Mouse (Mus musculus) right cerebral cortex, adult 18-20 months (tissue): ENCODE measurements around the gene Ctf1.

ENCODE experiments used
- DNase-seq: peaks from one replicate; pipeline ENCODE4 v3.0.0; 2022; ENCODE audit warnings: mixed read lengths

The Ctf1 gene

DNA sequence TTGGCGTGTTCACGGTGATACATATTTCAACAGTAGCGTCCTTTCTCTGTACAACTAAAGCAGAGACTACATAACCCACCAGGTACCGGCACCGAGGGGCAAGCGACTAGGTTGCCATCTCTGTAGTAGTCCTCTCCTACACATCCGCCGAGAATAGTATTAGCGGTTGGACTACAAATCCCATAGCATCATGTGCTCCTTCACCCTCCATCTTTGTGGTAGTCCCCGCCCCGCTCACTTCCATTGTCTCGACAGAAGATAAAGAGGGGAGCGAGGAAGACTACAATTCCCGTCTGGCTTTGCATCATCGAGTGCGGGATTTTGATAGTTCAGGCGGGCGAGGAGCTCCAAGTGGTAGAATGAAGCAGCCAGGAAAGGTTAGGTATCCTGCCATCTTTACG is 32.7 kb downstream of the Ctf1 start:
- DNase-seq = peak; percentile 97

DNA sequence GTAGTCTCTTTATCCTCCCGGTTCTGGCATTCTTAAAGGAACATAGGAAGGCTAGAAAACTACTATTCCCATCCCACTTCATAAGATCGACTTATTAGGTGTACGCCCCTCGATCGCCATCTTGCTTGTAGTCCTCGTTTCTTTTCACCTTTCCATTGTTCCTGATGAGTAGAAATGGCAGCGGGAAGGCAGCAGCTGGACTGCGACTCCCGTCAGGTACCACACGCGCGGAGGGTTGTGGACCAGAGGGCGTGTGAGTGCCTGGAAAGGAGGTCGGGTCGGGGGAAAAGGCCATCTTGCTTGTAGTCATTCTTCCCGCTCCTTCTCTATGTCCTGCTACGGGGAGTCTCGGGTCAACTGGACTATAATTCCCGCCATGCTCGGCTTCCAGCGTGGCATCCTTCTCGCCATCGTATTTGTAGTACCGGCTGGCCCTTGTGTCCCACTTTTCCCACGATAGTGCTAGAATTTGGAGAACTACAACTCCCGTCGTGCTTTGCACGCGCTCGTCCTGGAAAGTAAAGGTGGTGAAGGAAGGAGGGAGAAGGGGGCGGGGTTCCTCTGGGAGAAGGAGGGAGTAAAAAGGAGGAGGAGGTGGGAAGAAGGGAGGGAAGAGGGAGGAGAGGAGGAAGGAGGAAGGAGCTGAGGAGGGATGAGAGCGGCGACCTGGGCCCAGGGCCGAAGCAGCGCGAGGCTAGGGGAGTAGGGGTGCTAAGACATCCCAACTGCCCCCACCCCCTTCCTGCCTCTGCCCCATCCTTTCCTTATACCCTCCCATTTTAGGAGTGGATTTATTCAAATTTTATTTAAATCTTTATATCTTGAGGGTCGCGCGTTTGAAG is 33.3 kb downstream of the Ctf1 start:
- DNase-seq = peak; percentile 99

DNA sequence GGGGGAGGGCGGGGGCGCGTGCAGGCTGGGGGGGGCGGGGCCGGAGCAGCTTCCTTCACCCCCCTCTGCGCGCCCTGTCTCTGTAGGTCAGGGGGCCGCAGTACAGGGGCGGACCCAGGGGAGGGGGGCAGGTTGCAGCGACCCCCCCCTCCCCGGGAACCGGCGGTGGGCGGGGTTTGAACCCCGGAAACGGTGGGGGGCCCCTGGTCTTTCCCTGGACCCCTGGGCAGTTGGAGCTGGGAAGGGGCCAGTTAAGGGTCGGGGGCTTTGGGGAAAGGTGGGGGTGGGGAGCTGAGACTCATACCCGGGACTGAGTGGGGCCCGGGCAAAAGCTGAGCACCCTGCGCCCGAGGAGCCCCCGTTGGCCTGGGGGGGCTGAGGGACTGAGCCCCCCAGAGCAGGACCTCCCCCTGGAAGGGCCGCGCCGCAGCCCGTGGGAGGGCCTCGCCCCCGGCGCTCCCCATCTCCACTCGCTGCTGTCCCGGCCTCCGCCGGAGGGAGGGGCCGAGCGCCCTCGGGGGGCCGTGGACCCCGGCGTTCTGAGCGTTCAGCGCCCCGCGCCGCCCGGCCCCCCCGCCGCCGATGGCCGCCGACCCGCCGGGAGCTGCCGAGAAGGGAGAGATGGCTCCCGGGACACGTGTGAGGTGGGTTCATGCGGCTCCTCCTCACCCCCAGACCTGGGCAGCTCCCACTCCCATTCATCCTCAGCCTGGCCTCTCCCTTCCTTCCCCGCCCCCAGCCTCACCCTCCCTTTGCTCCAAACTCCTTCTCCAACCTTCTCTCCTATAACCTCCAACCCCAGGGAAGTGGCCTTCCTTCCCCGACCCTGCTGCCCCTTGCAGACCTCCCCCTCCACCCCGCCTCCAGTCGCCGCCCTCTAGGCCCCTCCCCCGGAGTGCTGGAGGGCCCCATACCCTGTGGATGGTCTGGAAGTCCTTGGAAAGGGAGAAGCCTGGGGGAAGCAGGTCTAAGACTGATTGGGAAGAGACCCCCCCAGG is 34.3 kb downstream of the Ctf1 start:
- peak; percentile 31 for DNase-seq

DNA sequence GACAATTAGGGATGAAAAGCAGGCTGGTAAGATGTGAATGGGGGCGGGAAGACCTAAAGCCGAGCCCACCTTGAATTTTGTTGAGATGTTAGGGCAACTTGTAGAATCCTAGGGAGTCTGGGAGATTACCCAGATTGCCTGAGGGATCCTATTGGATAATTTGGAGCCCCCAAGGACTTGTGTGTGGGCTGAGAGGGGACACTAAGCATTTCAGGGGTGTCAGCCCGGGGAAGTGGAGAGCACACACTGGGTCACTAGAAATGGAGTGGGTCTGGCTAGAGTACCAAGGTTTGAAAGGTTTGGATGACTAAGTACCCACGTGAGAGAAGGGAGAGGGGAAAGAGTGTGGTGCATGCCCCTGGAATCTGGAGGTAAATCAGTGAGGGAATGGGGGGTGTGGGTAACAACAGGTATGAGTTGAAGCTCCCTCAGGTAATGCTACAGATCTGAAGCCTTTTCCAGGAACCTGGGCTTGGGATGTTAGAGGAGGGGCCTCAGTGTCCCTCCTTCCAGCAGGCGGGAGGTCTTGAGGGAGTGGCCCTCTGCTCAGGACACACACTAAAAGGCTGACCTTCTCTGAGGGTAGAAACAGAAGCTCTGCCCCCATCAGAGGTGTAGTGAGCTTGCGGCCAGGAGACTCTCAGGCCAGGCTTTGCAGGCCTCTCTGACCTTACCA is 35.2 kb downstream of the Ctf1 start:
- no peak for DNase-seq

DNA sequence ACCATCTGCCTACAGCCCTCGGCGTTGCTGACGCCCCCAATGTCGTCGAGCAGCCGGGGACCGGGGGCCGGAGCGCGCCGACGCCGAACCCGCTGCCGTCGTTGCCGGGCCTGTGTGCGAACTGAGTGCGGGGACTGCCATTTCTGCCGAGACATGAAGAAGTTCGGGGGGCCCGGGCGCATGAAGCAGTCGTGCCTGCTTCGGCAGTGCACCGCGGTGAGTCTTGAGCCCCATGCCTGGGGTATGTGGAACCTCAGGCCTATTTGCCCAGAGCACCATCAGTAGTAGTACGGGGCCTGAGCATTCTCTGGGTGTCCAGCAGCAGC is 35.7 kb downstream of the Ctf1 start:
- DNase-seq = no peak

DNA sequence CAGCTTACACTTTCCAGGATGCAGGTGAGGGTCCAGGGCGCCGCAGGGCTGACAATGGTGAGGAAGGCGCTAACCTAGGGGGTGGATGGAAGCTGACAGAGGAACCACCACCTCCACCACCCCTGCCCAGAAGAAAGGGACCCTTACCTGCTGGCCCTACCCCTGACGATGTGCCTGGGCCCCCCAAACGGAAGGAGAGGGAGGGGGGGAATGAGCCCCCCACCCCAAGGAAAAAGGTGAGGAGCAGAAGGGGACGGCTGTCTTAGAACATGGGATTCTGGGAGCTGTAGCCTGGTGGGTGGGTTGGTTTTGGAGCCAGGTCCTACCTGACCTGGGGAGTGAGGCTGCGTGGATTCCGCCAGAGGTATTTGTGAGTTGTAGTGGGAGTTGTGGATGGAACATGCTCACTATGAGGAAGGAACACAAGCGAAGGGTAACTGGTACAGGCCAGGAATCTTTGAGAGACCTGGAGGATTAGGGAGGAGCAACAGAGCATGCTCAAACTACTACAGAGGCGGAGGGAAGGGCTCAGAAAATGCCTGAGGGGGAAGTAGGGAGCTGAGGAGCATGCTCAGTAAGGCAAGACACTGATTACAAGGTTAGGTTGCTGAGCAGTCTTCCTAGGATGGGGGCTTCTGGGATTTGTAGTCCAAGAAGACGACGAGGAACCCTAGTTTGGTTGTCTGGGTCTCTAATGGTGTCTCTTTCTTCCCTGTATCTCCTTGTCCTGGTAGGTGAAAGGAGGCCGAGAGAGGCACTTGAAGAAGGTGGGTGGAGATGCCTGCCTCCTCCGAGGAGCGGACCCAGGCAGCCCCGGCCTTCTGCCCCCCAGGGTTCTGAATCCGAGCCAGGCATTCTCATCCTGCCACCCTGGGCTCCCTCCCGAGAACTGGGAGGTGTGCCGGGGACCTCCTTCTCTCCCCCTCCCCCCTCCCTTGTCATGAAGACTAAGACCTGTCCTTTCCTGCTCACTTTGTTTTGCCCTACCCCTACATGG is 37.9 kb downstream of the Ctf1 start:
- peak; percentile 83 for DNase-seq

DNA sequence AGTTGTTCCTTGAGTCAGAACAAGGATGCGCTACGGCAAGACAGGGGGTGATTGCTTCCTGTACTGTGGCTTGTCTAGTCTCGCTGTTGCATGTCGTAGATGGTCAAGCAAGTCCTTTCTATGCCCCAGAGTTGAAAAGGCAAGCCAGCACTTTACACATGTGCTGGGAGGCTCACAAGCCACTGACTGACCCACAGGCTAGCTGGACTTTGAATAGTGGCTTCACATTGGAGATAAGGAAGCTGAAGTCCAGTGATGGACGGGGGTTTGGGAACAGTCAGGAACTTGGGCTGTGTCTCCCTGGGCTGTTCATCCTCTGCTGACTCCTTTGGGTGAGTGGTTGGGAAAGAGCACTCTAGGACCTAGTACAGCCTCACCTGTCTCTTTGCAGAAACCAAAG is 39.1 kb downstream of the Ctf1 start:
- DNase-seq = no peak

DNA sequence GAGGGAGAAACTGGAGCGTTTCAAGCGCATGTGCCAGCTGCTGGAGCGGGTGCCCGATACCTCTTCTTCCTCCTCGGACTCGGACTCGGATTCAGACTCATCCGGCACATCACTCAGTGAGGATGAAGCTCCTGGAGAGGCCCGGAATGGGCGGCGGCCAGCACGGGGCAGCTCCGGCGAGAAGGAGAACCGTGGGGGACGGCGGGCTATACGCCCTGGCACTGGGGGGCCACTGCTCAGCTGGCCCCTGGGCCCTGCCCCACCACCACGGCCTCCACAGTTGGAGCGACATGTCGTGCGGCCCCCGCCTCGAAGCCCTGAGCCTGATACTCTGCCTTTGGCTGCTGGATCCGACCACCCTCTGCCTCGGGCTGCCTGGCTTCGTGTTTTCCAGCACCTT is 39.5 kb downstream of the Ctf1 start:
- no peak for DNase-seq

DNA sequence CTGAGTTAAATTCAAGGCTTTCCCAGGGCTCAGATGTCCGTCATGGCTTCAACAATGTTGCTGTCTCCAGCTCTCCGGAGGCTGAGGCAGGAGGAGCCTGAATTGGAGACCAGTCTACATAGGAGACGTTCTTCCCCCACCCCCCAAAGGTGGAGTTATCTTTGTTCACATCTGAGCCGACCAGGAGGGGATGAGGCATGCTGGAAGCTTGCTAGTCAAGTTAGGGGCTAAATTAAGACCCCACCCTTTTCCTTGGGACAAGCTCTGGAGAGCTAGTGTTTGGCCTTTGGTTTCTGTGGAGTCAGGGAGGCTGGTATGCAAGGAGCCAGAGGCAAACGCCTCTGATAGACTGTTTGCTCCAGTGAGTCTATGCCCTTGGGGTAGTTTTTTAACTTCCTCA is 40.6 kb downstream of the Ctf1 start:
- no peak for DNase-seq

DNA sequence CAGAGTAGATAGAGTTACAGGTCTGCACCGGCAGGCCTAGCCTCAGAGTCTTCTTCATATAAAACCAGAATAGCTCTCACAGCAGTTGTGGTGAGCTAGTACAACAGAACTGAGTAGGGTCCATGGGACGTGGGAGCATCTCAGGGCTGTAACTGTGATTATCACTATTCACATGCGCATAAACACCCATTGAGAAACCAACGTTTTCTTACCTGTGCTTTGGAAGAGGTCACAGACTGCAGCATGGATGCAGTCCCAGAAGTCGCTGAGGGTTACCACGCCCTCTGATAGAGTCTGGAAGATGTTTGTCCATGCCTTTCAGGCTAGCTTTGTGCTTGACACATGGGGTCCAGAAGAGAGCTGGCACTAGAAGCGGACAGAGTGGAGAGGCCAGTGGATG is 41.2 kb downstream of the Ctf1 start:
- DNase-seq = no peak

DNA sequence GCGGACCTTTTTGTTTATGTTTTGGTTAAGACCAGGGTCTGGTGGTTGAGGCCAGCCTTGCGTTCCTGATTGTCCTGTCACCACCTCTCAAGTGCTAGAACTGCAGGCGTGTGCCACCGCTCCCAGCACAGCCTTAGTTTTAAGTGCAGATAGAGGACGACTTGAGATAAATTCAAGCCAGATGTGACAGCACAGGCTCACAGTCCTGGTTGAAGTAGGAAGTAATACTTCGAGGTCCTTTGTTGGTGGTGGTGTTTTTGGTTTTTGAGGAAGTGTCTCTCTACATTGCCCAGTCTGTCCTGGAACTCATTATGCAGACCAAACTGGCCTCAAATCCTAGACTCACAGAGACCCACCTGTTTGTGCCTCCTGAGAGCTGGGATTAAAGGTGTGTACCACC is 47.2 kb downstream of the Ctf1 start:
- no peak for DNase-seq

DNA sequence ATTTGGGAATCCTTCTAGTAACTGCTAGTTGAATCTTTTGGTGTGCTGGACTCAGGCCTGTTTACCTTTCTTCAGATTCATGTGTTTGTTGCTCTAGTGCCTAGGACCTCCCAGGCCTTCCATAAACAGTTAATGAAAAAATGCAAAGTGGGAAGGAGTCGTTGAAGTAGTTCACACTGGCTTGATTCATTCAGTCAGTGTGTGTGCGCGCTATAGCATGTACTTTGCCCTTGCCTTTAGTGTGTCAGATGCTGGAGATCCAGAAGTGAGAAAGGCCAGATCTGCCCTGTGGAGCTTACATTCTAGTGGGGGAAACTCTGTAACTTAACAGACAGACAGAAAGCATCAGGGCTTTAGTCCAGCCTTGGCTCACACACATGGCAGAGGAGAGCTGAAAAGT is 47.9 kb downstream of the Ctf1 start:
- DNase-seq = no peak

DNA sequence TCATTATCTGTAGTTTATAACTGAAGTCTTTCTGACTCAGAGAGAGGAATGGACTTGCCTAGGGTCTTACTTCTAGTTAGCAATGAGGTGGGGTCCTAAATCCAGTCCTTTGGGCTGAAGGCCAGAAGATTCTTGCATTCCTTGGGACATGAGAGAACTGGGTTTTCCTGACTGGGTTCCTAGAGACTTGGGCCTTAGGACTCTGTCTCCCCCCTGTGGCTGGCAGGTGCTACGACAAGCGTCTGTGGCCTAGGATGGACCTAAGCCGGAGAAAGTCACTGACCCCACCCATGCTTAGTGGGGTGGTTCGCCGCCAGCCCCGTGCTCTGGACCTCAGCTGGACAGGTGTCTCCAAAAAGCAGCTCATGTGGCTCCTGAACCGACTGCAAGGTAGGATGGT is 48.5 kb downstream of the Ctf1 start:
- DNase-seq = peak; percentile 60

DNA sequence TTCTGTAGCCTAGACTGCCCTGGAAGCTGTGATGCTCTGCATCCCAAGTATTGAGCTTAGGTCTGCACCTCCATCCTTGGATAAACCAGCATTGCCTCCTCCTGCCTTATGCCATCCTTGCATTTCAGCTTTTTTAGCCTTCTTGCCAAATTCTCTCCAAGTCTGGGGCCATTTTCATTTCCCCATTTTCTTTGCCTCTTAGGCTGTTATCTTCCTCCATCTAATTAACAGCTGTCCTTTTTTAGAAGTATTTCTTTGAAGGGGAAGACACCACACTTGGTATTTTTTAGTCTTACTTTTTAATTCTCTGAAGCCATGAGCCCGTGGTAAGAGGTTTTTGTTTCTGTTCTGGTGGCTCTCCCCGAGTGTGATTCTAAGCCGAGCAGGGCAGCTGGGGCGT is 51.1 kb downstream of the Ctf1 start:
- DNase-seq = no peak

DNA sequence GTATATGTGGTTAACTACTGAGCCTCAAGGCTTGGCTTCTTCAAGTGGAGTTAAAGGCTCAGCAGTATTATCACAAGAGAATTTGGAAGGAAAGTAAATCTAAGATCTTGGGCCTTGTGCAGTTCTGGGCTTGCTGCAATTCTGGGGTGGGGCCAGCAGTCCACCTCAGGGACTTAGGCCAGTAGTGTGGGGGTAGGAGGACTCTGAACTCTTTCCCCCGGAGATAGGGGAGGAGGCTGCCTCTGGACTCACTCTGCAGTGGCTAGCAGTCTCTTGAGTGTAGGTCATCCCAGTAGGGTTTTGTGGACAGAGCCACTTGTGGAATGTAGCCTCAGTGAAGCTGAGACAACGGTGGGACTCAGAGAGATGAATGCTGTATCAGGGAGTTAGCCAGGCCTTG is 53.2 kb downstream of the Ctf1 start:
- DNase-seq = no peak

DNA sequence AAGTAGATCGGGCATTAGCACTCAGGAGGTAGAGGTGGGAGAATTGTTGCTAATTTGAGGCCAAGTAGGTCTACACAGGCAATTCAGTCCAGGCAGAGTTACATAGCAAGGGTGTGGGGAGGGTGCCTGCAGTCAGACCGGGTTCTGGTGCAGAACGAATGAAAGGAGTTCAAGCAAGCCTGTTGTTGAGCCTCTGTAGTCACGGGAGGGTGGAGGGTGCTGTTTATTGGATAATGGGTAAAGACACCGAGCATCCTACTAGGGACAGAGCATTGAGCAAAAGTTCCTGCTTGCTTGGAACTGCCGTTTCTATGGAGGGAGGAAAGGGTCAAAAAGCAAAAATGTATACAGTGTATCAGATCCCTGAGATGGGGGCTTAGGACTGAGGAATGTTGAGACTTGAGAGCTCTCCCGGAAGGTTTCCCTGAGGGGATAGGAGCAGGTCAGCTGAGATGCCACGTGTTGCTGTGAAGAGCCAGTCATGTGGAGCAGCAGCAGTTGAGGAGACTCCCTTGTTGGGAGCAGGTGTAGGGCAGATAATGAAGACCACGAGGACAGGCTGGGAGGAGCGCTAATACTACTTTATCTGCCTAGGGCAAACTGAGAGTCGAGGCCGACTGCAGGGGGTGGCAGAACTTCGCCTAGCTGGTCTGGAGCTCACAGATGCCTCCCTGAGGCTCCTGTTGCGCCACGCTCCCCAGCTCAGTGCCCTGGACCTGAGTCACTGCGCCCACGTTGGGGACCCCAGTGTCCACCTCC is 54.5 kb downstream of the Ctf1 start:
- DNase-seq = no peak
